Mouse (Mus musculus): ENCODE data around the gene Lgmn. TPM values are rescaled to one million over a fixed set of nuclear protein-coding genes. Genes with fewer than 3 reads are reported as not detected.

Gene Lgmn
- polyA plus RNA-seq, 1 experiment = 48.1 TPM

- Histone ChIP-seq H3K4me1 (ENCODE audit: control insufficient read depth, insufficient read depth, insufficient read length, low read length) (no peaks in the 10 kb centered on the region; the same call in 1 of the 2 replicates), H3K27ac (replicated peaks; ENCODE audit: low read depth, low read length) (no peak overlapping the region), H3K4me3 (ENCODE audit: insufficient read depth, low read depth, low read length) (no peak overlapping the region)
Measured at GRCm38 (mm10) chr12:102355784-102356183, 83.8 kb downstream of the Lgmn start.

GRCm38 (mm10) chr12:102354126-102354984, 85.3 kb downstream of the Lgmn start:
- Histone ChIP-seq H3K4me1 (ENCODE audit: control insufficient read depth, insufficient read depth, insufficient read length, low read length) (no peaks in the 10 kb centered on the region), H3K27ac (replicated peaks; ENCODE audit: low read depth, low read length) (0 out of 2 replicates have a peak overlapping the region, but pooled peaks have one; percentile 10), H3K4me3 (ENCODE audit: insufficient read depth, low read depth, low read length) (no peak overlapping the region)

- Histone ChIP-seq H3K27ac (replicated peaks; ENCODE audit: low read depth, low read length) (no peak overlapping the region), H3K4me3 (ENCODE audit: insufficient read depth, low read depth, low read length) (no peak overlapping the region), H3K4me1 (ENCODE audit: control insufficient read depth, insufficient read depth, insufficient read length, low read length) (no peaks in the 10 kb centered on the region)
Measured at GRCm38 (mm10) chr12:102350997-102351396, 88.6 kb downstream of the Lgmn start.

- H3K4me1 ChIP-seq (ENCODE audit: control insufficient read depth, insufficient read depth, insufficient read length, low read length) = peaks cover 11% of the 10 kb centered on the region; the same call in 1 of the 2 replicates
- no peak overlapping the region for H3K27ac ChIP-seq (replicated peaks; ENCODE audit: low read depth, low read length)
- no peak overlapping the region for H3K4me3 ChIP-seq (ENCODE audit: insufficient read depth, low read depth, low read length)
Measured at GRCm38 (mm10) chr12:102348447-102348846, 91.2 kb downstream of the Lgmn start.

GRCm38 (mm10) chr12:102346507-102346906, 93.1 kb downstream of the Lgmn start:
- H3K27ac ChIP-seq (replicated peaks; ENCODE audit: low read depth, low read length) = no peak overlapping the region
- peaks cover 13% of the 10 kb centered on the region; the same call in 1 of the 2 replicates for H3K4me1 ChIP-seq (ENCODE audit: control insufficient read depth, insufficient read depth, insufficient read length, low read length)
- H3K4me3 ChIP-seq (ENCODE audit: insufficient read depth, low read depth, low read length) = no peak overlapping the region

- Histone ChIP-seq H3K4me3 (ENCODE audit: insufficient read depth, low read depth, low read length) (no peak overlapping the region), H3K27ac (replicated peaks; ENCODE audit: low read depth, low read length) (peak overlapping the region; percentile 76), H3K4me1 (ENCODE audit: control insufficient read depth, insufficient read depth, insufficient read length, low read length) (peaks cover 13% of the 10 kb centered on the region; the same call in 1 of the 2 replicates)
Measured at GRCm38 (mm10) chr12:102345031-102345815, 94.4 kb downstream of the Lgmn start.

Other genes starting within 250 kb of the Lgmn start
- 2.9 and 7.5 TPM in 2 replicates for gene Rin3, start 156.8 kb downstream of the Lgmn start, polyA plus RNA-seq (2012; ENCODE audit: insufficient read depth, insufficient read length, missing spikeins)
- gene Golga5, start 29.3 kb upstream of the Lgmn start, polyA plus RNA-seq (2012; ENCODE audit: insufficient read depth, insufficient read length, missing spikeins) = 15.2 and 15.6 TPM in 2 replicates
- not detected in 2 replicates for gene Chga, start 115.2 kb upstream of the Lgmn start, polyA plus RNA-seq (2012; ENCODE audit: insufficient read depth, insufficient read length, missing spikeins)

Measured in brown adipose tissue, adult 24 weeks (tissue).